Mouse (Mus musculus): Measurements from ENCODE around the gene Unc119b.
"Not testable (repeated sequence)": the region's sequence is repeated elsewhere in the genome, so short reads cannot be mapped to it uniquely, and the experiment has no call there.

Unc119b gene

DNA sequence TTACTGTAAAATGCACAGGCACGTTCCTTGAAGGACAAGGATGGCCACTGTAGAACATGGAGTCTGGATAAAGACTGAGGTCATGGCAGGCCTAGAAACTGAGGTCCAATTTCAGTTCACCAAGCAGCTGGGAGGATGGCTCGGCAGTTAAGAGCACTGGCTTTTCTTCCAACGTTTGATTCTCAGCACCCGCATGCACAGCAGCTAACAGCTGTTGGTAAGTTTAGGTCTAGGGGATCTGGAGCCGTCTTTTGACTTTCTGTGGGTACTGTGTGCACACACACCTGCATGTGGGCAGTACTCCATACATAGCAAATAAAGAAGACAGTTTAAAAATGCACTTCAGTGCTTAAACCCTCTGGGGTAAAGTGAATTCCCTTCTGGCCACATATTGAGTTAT, 53.1 kb downstream of the Unc119b start:
- DNase-seq: no peak

DNA sequence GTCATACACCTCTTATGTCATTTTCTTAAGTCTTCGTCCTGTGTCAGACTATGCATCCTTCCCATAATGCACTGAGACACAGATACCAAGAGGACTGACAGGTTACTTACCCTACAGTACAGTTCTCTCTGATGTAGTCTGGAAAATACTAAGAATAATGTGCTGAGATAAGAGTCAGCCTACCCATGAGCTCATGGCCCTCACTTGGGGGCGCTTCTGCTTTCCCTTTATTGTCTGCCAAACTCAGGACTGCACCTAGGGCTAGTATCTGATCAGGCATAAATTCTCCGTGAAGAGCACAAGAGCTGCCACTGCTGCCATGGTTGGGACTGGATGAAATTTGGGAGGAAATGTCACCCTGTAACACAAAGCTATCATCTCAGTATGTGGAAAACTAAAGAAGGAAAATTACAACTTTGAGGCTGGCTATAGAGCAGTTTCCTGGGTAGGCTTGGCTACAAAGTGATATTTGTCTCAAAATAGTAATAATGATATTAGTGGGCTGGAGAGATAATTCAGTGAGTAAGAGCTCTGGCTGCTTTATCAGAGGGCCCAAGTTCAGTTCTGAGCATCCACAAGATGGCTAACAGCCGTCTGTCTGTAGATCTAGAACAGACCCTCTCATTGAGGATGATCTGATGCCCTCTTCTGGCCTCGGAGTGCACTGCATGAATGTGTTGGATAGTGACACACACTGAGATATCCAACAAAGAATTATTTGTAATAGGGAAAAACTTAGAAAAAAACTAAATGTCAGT, 58.5 kb downstream of the Unc119b start:
- peak; percentile 67 to 87 for DNase-seq

DNA sequence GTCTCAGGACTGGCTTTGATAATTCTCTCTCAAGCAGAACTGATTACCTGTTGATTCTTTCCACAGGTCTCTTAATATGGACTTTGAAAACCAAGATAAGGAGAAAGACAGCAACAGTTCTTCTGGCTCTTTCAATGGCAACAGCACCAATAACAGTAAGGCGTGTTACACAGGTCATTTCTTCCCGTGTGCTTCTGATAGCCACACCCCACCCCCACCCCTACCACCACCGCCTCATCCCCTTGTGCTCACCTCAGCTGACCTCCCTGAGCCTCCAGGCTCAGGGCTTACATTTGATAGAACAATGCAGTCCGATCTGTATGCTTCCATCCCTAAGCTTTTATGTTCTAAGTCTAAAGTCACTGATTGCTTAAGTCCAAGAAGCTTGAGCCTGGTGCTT, 60.0 kb downstream of the Unc119b start:
- DNase-seq: no peak

DNA sequence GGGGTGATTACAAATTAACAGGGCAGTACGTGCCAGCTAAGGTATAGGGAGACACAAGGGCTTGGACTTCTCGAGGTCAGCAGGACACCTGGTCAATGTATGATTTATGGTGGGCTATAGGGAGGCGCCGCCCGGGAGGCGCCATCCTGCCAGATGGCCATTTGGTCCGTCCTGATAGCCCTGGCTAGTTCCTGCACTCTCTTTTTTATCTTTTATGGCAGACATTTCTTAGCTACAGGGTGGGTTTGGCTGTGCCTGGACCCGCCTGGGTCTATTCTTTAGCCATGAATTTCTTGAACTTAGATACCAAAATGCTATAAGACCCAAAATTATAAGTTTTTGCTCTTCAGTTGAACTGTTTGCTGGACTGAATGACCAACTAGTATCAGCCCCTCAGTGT, 61.5 kb downstream of the Unc119b start:
- DNase-seq: not testable (repeated sequence)

Data from kidney, postnatal 36 days (tissue).